Mouse (Mus musculus) kidney, adult 2 months (tissue): ENCODE results near the gene Fam210b.

Experiments used
- CTCF ChIP-seq: fragments of 200-500 bp; conservative IDR thresholded peaks from 2 replicates; pipeline ENCODE4 v1.5.1; 2011; ENCODE audit warnings: low read depth, mild to moderate bottlenecking, control low read depth, low read length, moderate library complexity, mixed read lengths; ENCODE audit not compliant: insufficient read depth, insufficient read length
- POLR2A ChIP-seq: fragments of 200-500 bp; IDR thresholded peaks from one replicate; pipeline ENCODE4 v1.6.1; 2011; ENCODE audit warnings: low read depth, low read length, control low read depth

DNA sequence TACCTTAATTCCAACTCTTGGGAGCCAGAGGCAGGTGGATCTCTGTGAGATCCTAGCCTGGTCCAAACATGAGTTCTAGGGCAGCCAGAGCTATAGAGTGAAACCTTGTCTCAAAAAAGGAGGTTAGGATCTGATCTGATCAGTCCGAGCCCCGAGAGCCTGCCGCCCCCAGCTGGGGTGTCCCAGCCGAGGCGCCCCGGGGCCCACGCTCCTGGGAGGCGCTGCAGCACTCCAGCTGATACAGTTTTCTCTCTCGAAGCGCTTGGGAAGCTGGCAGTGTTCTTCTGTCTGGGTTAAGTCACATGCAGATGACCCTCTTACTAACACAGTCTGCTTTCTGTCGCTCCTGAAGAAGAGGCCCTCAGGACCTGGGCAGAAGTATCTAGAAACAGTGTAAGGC is 36.0 kb downstream of the Fam210b start:
- no peak for TF ChIP-seq CTCF
- TF ChIP-seq POLR2A, result no peak
